31 mouse cellular contexts compared by ENCODE assay signal in genomic region chrX:37103826-37104225, GRCm38 (mm10). TPM values are rescaled to one million over a fixed set of nuclear protein-coding genes. Genes with fewer than 3 reads are reported as not detected.
DNase-seq lines count a peak whose midpoint lies in the region; ATAC-seq and TF ChIP-seq lines count a peak whose summit lies in the region.
"Had no signal": no experiment of that assay in that cellular context is flagged by ENCODE, and none has a peak within 500 bp of the region (broad histone marks: within the 10 kb centered on the region; RNA-seq: fewer than 3 reads in every experiment).

No protein-coding gene starts in this region.

- no peak overlapping the region for H3K4me2 ChIP-seq in intestine, postnatal 0 days (replicated peaks; ENCODE audit: low read depth)
- H3K4me2 ChIP-seq in intestine, embryonic 15.5 days (replicated peaks) = no peak overlapping the region
- H3K4me2 ChIP-seq in liver, postnatal 0 days (ENCODE audit: low read depth, low read length) = no peak overlapping the region
- no peak overlapping the region for H3K4me2 ChIP-seq in liver, embryonic 12.5 days
- H3K4me2 ChIP-seq: forebrain, embryonic 13.5 days; hindbrain, embryonic 14.5 days; limb, embryonic 13.5 days; liver, embryonic 15.5 days; midbrain, embryonic 12.5 days had no signal

- no peak for TF ChIP-seq EP300 in liver, postnatal 0 days (IDR thresholded peaks at IDR 0.05; ENCODE audit: low read depth)

- WGBS in intestine, postnatal 0 days = 70% methylated on average over 2 of the region's 2 CpGs
- WGBS in intestine, embryonic 15.5 days = 80% methylated on average over 2 of the region's 2 CpGs
- 75% methylated on average over 2 of the region's 2 CpGs for WGBS in liver, postnatal 0 days (ENCODE audit: insufficient replicate concordance)
- 72% methylated on average over 2 of the region's 2 CpGs for WGBS in liver, embryonic 12.5 days (ENCODE audit: insufficient replicate concordance)

- H3K27ac ChIP-seq in intestine, postnatal 0 days (ENCODE audit: low read depth, low read length) = no peak overlapping the region
- no peak overlapping the region for H3K27ac ChIP-seq in intestine, embryonic 15.5 days
- no peak overlapping the region for H3K27ac ChIP-seq in liver, postnatal 0 days (ENCODE audit: low read depth)
- no peak overlapping the region for H3K27ac ChIP-seq in liver, embryonic 12.5 days
- H3K27ac ChIP-seq: forebrain, embryonic 13.5 days; hindbrain, embryonic 14.5 days; limb, embryonic 13.5 days; liver, embryonic 15.5 days; midbrain, embryonic 12.5 days had no signal

- H3K27me3 ChIP-seq in intestine, postnatal 0 days (replicated peaks; ENCODE audit: control insufficient read depth, insufficient read depth, low read length) = no peaks in the 10 kb centered on the region
- no peaks in the 10 kb centered on the region for H3K27me3 ChIP-seq in intestine, embryonic 15.5 days (replicated peaks)
- H3K27me3 ChIP-seq in liver, postnatal 0 days (ENCODE audit: insufficient read depth, low read length) = no peaks in the 10 kb centered on the region
- H3K27me3 ChIP-seq in liver, embryonic 12.5 days (replicated peaks) = no peaks in the 10 kb centered on the region
- no peaks in the 10 kb centered on the region for H3K27me3 ChIP-seq in E14TG2a.4 (ENCODE audit: insufficient read depth, low read length)
- H3K27me3 ChIP-seq: forebrain, embryonic 13.5 days; limb, embryonic 13.5 days; liver, embryonic 15.5 days; midbrain, embryonic 12.5 days had no signal

- H3K36me3 ChIP-seq in intestine, postnatal 0 days (ENCODE audit: control insufficient read depth, insufficient read depth) = peaks cover 7% of the 10 kb centered on the region; the same call in 1 of the 2 replicates
- H3K36me3 ChIP-seq in intestine, embryonic 15.5 days = no peaks in the 10 kb centered on the region
- H3K36me3 ChIP-seq in liver, postnatal 0 days (replicated peaks; ENCODE audit: insufficient read depth, low read length) = peaks cover 4% of the 10 kb centered on the region
- peaks cover 61% of the 10 kb centered on the region for H3K36me3 ChIP-seq in liver, embryonic 12.5 days
- H3K36me3 ChIP-seq in E14TG2a.4 (ENCODE audit: insufficient read depth, low read length) = peaks cover 55% of the 10 kb centered on the region

- DNase-seq in liver, postnatal 0 days = no peak
- peak; percentile 32 for DNase-seq in induced T-regulatory cell, adult 2 months (ENCODE audit: low read depth)
- DNase-seq in thymus, postnatal 36 days = no peak
- DNase-seq: adrenal gland, adult 8-10 months; cerebellum, adult 11-12 months; cerebellum, postnatal 10 days; heart, adult 18-20 months; heart, postnatal 36 days; kidney, postnatal 10 days; spleen, adult 18-20 months; thymus, postnatal 14 days had no signal

- H3K9me3 ChIP-seq in intestine, postnatal 0 days (ENCODE audit: control insufficient read depth) = no peaks in the 10 kb centered on the region
- no peaks in the 10 kb centered on the region for H3K9me3 ChIP-seq in intestine, embryonic 15.5 days
- no peaks in the 10 kb centered on the region for H3K9me3 ChIP-seq in liver, postnatal 0 days (ENCODE audit: low read length)
- H3K9me3 ChIP-seq in liver, embryonic 12.5 days (replicated peaks) = no peaks in the 10 kb centered on the region
- H3K9me3 ChIP-seq in E14TG2a.4 (ENCODE audit: low read length) = no peaks in the 10 kb centered on the region
- H3K9me3 ChIP-seq: forebrain, embryonic 13.5 days; G1E; limb, embryonic 13.5 days; liver, embryonic 15.5 days; midbrain, embryonic 12.5 days had no signal

- H3K9ac ChIP-seq in intestine, postnatal 0 days (ENCODE audit: low read depth, low read length) = no peak overlapping the region
- H3K9ac ChIP-seq in intestine, embryonic 15.5 days = no peak overlapping the region
- H3K9ac ChIP-seq in liver, postnatal 0 days (replicated peaks) = no peak overlapping the region
- H3K9ac ChIP-seq in liver, embryonic 12.5 days = no peak overlapping the region
- H3K9ac ChIP-seq: forebrain, embryonic 13.5 days; hindbrain, embryonic 14.5 days; limb, embryonic 13.5 days; liver, embryonic 15.5 days; midbrain, embryonic 12.5 days had no signal

- H3K4me1 ChIP-seq in intestine, postnatal 0 days (replicated peaks; ENCODE audit: control insufficient read depth, insufficient read depth, low read length) = no peaks in the 10 kb centered on the region
- no peaks in the 10 kb centered on the region for H3K4me1 ChIP-seq in intestine, embryonic 15.5 days (replicated peaks)
- H3K4me1 ChIP-seq in liver, postnatal 0 days (ENCODE audit: insufficient read depth) = no peaks in the 10 kb centered on the region
- H3K4me1 ChIP-seq in liver, embryonic 12.5 days = 0 out of 2 replicates have a peak, but pooled peaks cover 8% of the 10 kb centered on the region
- no peaks in the 10 kb centered on the region for H3K4me1 ChIP-seq in E14TG2a.4 (replicated peaks; ENCODE audit: low read depth, low read length)
- H3K4me1 ChIP-seq: limb, embryonic 13.5 days; midbrain, embryonic 12.5 days had no signal

- no peak for ATAC-seq in intestine, postnatal 0 days
- no peak for ATAC-seq in intestine, embryonic 15.5 days
- ATAC-seq in liver, postnatal 0 days = no peak
- ATAC-seq in liver, embryonic 12.5 days = no peak
- ATAC-seq in erythroblast, adult 5-6 weeks (replicated peaks; ENCODE audit: low FRiP score, poor library complexity, severe bottlenecking) = no peak
- ATAC-seq: activated CD4-positive, CD25-positive, alpha-beta regulatory T cell, adult 4 months; forebrain, embryonic 13.5 days; intestine, embryonic 16.5 days had no signal

- TF ChIP-seq CTCF in intestine, postnatal 0 days (IDR thresholded peaks at IDR 0.05; ENCODE audit: low read depth) = peak; percentile 44
- TF ChIP-seq CTCF in liver, postnatal 0 days (IDR thresholded peaks at IDR 0.05; ENCODE audit: low read depth) = peak; percentile 55
- peak; percentile 22; the same call in 1 of the 2 replicates for TF ChIP-seq CTCF in E14TG2a.4 (conservative IDR thresholded peaks at IDR 0.05; ENCODE audit: low read length)

- H3K4me3 ChIP-seq in intestine, postnatal 0 days (ENCODE audit: low read depth, low read length) = no peak overlapping the region
- H3K4me3 ChIP-seq in intestine, embryonic 15.5 days (replicated peaks) = no peak overlapping the region
- no peak overlapping the region for H3K4me3 ChIP-seq in liver, postnatal 0 days (ENCODE audit: low read depth, low read length)
- H3K4me3 ChIP-seq in liver, embryonic 12.5 days = no peak overlapping the region
- no peak overlapping the region for H3K4me3 ChIP-seq in E14TG2a.4 (replicated peaks; ENCODE audit: low read length)
- H3K4me3 ChIP-seq: forebrain, embryonic 13.5 days; limb, embryonic 13.5 days; liver, embryonic 15.5 days; midbrain, embryonic 12.5 days had no signal

RNA-seq across cellular contexts. Expression of gene Upf3b, which starts 6.3 kb away (rescaled TPM):
- polyA plus RNA-seq in intestine, postnatal 0 days (2015; fragmentation: Nextera tagmentation; extraction: Ambion mirVana) = 9.6 and 11.4 TPM in 2 replicates
- 18.3 TPM in 2 replicates for polyA plus RNA-seq in intestine, embryonic 15.5 days (2015; fragmentation: Nextera tagmentation; extraction: Ambion mirVana)
- 8.3 and 8.5 TPM in 2 replicates for polyA plus RNA-seq in liver, postnatal 0 days (2015; fragmentation: Nextera tagmentation; extraction: Ambion mirVana)
- 14.2 and 15.6 TPM in 2 replicates for polyA plus RNA-seq in liver, embryonic 12.5 days (2016; fragmentation: Nextera tagmentation; extraction: Ambion mirVana)
- total RNA-seq in erythroblast, adult 5-6 weeks (2015; ENCODE audit: low replicate concordance) = 12.7 and 21.7 TPM in 2 replicates
- total RNA-seq in erythroblast, adult 5-6 weeks (2017; ENCODE audit: low replicate concordance) = 30.8 and 32.2 TPM in 2 replicates

RNA-seq across cellular contexts. Expression of gene Rpl39, which starts 18.6 kb away (rescaled TPM):
- polyA plus RNA-seq in intestine, postnatal 0 days (2015; fragmentation: Nextera tagmentation; extraction: Ambion mirVana) = 425 and 450 TPM in 2 replicates
- polyA plus RNA-seq in intestine, embryonic 15.5 days (2015; fragmentation: Nextera tagmentation; extraction: Ambion mirVana) = 517 and 629 TPM in 2 replicates
- 364 and 376 TPM in 2 replicates for polyA plus RNA-seq in liver, postnatal 0 days (2015; fragmentation: Nextera tagmentation; extraction: Ambion mirVana)
- polyA plus RNA-seq in liver, embryonic 12.5 days (2016; fragmentation: Nextera tagmentation; extraction: Ambion mirVana) = 526 and 538 TPM in 2 replicates
- 374 and 391 TPM in 2 replicates for total RNA-seq in erythroblast, adult 5-6 weeks (2015; ENCODE audit: low replicate concordance)
- total RNA-seq in erythroblast, adult 5-6 weeks (2017; ENCODE audit: low replicate concordance) = 399 and 493 TPM in 2 replicates

RNA-seq across cellular contexts. Expression of gene Nkap, which starts 22.8 kb away (rescaled TPM):
- polyA plus RNA-seq in intestine, postnatal 0 days (2015; fragmentation: Nextera tagmentation; extraction: Ambion mirVana) = 9.1 and 11.6 TPM in 2 replicates
- 11.4 and 12.3 TPM in 2 replicates for polyA plus RNA-seq in intestine, embryonic 15.5 days (2015; fragmentation: Nextera tagmentation; extraction: Ambion mirVana)
- 4.9 and 7.2 TPM in 2 replicates for polyA plus RNA-seq in liver, postnatal 0 days (2015; fragmentation: Nextera tagmentation; extraction: Ambion mirVana)
- polyA plus RNA-seq in liver, embryonic 12.5 days (2016; fragmentation: Nextera tagmentation; extraction: Ambion mirVana) = 10.6 and 11.5 TPM in 2 replicates
- total RNA-seq in erythroblast, adult 5-6 weeks (2015; ENCODE audit: low replicate concordance) = 6.5 and 8.3 TPM in 2 replicates
- 23.4 and 38.3 TPM in 2 replicates for total RNA-seq in erythroblast, adult 5-6 weeks (2017; ENCODE audit: low replicate concordance)

RNA-seq across cellular contexts. Expression of gene Sowahd, which starts 55.2 kb away (rescaled TPM):
- polyA plus RNA-seq in intestine, postnatal 0 days (2015; fragmentation: Nextera tagmentation; extraction: Ambion mirVana) = not detected in 2 replicates
- polyA plus RNA-seq in intestine, embryonic 15.5 days (2015; fragmentation: Nextera tagmentation; extraction: Ambion mirVana) = not detected in 2 replicates
- 0.11 TPM in 1 of 2 replicates, not detected in the other for polyA plus RNA-seq in liver, postnatal 0 days (2015; fragmentation: Nextera tagmentation; extraction: Ambion mirVana)
- polyA plus RNA-seq in liver, embryonic 12.5 days (2016; fragmentation: Nextera tagmentation; extraction: Ambion mirVana) = 0.11 and 0.25 TPM in 2 replicates
- total RNA-seq in erythroblast, adult 5-6 weeks (2015; ENCODE audit: low replicate concordance) = not detected in 2 replicates
- not detected in 2 replicates for total RNA-seq in erythroblast, adult 5-6 weeks (2017; ENCODE audit: low replicate concordance)
- total RNA-seq: gastrocnemius, adult 8-10 months; heart, adult 18-20 months; heart, postnatal 36 days; layer of hippocampus, postnatal 25 days; left cerebral cortex, postnatal 25 days; megakaryocyte, adult 5-6 weeks had no signal
- polyA plus RNA-seq: activated CD4-positive, CD25-positive, alpha-beta regulatory T cell, adult 4 months; embryonic facial prominence, embryonic 11.5 days; forebrain, embryonic 13.5 days; G1E; heart, embryonic 14.5 days; hindbrain, embryonic 14.5 days; limb, embryonic 13.5 days; midbrain, embryonic 12.5 days; neural tube, embryonic 11.5 days had no signal
